Mouse (Mus musculus): ENCODE data around the gene Pnmal1. TPM values are rescaled to one million over a fixed set of nuclear protein-coding genes. Genes with fewer than 3 reads are reported as not detected.
"Not testable (repeated sequence)": the region's sequence is repeated elsewhere in the genome, so short reads cannot be mapped to it uniquely, and the experiment has no call there.

The Pnmal1 gene
- total RNA-seq, 2 experiments from 2014 or later: 118 to 134 TPM

GRCm38 (mm10) chr7:16949908-16950841, 9.3 kb upstream of the Pnmal1 start:
- DNase-seq (ENCODE audit: low spot score in 2 of 2): peak; percentile 81 to 92

- peak; percentile 84 to 91 for DNase-seq (ENCODE audit: low spot score in 2 of 2)
Observed at GRCm38 (mm10) chr7:16950861-16951635, 8.4 kb upstream of the Pnmal1 start.

DNA sequence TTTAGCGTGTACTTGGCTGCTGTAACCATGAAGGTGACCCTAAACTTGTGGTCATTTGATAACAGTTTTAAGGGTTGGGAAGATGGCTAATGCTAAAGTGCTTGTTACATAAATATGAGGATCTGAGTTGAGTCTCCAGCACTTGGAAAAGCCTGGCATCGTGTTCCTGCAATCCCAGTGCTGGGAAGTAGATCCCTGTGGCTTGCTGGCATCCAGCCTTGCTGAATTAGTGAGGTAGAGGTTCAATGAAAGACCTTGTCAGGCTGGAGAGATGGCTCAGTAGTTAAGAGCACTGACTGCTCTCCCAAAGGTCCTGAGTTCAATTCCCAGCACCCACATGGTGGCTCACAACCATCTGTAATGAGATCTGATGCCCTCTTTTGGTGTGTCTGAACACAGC, 5.7 kb upstream of the Pnmal1 start:
- DNase-seq (ENCODE audit: low spot score in 2 of 2): not testable (repeated sequence)

- no peak for DNase-seq (ENCODE audit: low spot score in 2 of 2)
Observed at GRCm38 (mm10) chr7:16955712-16956111, 3.8 kb upstream of the Pnmal1 start.

- DNase-seq (ENCODE audit: low spot score in 2 of 2): peak in 1 of 2 experiments; percentile 87
Observed at GRCm38 (mm10) chr7:16956410-16957265, 2.8 kb upstream of the Pnmal1 start.

DNA sequence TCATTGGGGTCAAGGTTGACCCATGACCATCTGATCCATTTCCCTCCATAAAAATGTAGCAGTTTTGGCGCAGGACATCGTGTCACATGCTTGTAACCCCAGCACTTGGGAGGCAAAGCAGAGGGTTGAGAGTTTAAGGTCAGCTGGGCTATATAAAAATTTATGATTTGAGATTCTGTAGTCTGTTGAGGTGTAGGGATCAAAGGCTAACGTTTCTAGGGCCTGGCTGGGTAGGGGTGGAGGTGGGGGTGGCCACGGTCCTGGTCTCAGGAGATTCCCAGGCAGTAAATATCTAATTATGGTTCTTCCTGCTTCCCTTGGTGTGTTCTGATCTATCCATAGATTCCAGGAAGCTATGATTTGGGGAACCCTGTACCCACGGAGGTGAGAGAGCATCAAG, 2.2 kb downstream of the Pnmal1 start:
- no peak for DNase-seq (ENCODE audit: low spot score in 2 of 2)

- no peak for DNase-seq (ENCODE audit: low spot score in 2 of 2)
Observed at GRCm38 (mm10) chr7:16968414-16968813, 8.9 kb downstream of the Pnmal1 start.

- no peak for DNase-seq (ENCODE audit: low spot score in 2 of 2)
Observed at GRCm38 (mm10) chr7:16971160-16971559, 11.7 kb downstream of the Pnmal1 start.

DNA sequence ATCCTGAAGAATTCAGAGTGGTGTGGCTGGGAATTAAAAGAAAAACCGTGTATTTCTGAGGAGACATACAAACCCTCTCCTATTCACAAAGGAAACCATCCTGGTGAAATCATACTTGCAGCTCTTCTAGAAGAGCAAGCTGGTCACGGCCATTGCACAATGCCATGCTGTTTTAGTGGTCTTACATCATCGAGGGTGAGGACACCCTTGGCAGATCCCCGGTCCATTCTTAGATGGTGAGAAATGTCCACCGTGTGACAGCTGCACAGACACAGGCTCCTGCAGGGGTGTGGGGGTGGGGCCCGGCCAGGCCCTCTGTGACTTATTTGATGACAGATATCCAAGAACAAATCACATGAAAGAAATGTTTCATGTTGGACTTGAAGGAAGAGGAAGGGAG, 14.5 kb downstream of the Pnmal1 start:
- no peak for DNase-seq (ENCODE audit: low spot score in 2 of 2)

GRCm38 (mm10) chr7:16976298-16976697, 16.8 kb downstream of the Pnmal1 start:
- DNase-seq (ENCODE audit: low spot score in 2 of 2): no peak

DNA sequence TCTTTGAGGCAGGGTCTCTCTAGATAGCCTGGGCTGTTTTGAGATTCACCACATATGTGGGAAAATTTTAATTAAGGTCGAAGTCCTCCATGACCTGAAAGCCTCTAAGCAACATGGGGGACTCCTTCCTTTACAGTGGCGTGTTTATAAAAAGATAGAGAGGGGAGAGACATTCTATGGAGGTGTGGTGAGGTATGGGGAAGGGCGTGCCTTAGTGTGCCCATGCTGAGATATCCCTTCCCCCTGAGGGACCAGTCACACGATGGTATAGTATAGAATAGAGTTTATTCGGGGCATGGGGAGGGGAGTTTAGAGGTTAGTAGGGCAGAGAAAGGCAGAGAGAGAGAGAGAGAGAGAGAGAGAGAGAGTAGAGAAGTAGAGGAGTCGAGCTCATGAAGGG, 18.7 kb downstream of the Pnmal1 start:
- no peak for DNase-seq (ENCODE audit: low spot score in 2 of 2)

- DNase-seq (ENCODE audit: low spot score in 2 of 2): no peak
Observed at GRCm38 (mm10) chr7:16978593-16978992, 19.1 kb downstream of the Pnmal1 start.

DNA sequence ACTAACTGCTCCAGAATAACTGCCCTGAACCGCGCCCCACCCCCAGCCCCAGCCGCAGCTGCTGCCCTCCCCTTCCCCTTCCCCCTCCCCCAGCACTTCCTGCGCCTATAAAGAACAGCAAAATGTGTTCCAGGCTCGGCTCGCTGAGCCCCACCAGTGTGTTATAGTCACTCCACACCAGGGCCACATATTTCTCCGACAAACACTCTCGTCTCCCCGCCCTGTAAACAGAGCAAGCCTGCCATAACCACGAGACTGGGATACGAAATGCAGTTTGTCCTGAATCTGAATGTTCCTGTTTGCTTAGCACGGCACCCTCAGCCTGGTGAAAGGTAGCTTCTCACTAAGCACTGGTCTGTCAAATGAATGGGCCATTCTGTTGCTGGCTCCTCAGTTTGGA, 20.9 kb downstream of the Pnmal1 start:
- DNase-seq (ENCODE audit: low spot score in 2 of 2): peak in 1 of 2 experiments; percentile 65

DNA sequence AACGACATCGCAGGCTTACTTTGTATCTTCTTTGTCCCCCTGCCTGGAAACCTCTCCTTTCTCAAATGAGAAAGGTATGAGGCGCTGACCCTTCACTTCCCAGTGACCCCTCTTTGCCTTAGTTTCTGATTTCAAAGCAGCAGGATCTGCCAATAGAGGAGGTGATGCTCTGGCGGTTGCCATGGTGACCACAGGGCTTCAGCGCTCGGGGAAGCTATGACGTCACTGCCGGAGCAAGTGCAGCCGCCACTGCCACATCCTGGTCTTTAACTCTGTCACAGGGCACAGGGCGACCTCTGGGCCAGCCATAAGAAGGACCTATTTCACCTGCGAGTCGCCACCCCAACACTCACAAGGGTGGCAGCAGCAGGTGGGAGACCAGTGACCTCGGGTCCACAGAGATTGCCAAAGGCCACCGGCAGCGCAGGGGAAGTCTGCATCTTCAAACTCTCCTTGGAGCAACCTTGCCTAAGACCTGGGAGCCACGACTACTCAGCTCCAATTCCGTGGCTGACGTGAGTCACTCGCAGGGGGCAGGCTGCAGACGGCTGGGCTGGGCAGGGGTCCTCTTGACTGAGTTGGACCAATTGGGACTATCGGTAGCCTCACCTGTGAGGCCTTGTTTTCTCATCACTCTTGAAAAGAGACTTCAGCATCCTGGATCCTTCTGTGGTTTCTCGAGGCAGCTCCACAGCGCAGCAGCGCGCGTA, 23.5 kb downstream of the Pnmal1 start, which contains the start of gene Gm42372:
TSS of gene Gm42372 (plus strand) at position 228 of the 710 bp plus-strand sequence.
- DNase-seq (ENCODE audit: low spot score in 2 of 2): peak; percentile 84 to 94

DNA sequence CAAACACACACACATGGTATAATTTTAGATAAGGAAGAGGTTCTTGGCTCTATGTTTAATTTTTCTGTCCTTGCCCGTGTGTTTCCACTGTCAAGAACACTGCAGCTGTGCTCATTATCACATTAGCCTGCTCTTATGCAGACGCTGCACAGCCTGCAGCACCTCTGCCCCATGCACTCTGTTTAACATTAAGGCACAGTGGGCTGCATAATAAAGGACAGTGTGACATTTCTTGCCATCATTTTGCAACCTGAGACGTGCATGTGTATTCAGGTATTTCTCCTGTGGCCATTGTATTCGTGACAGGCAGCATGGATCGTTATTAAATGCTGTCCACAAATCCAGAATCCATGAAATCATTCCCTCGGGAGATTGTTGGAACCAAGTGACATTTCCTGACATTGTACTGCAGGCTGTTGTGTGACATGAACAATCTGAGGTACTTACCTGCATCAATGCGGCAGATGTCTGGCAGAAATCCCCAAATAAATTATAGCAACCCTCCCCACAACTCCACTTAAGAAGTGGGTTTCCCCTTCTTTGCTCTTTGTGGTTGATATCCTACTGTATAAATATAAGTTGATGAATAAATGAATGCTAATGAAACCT, 28.2 kb downstream of the Pnmal1 start:
- DNase-seq (ENCODE audit: low spot score in 2 of 2): no peak

DNA sequence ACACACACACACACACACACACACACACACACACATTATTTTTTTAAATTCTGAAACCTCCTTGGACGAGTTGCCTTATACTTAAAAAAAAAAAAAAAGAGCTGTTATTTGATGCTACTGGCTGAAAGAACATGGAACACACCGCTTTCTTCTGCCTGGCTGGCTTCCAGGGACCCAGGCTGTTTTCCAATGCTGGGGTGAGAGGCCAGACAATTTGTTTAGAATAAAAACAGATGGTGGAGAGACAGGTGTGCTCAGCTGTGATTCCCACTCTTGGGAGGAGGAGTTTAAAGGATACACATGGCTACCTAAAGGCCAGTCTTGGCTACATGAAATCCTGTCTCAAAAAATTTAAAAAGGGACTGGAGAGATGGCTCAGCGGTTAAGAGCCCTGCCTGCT, 28.9 kb downstream of the Pnmal1 start:
- no peak for DNase-seq (ENCODE audit: low spot score in 2 of 2)

DNA sequence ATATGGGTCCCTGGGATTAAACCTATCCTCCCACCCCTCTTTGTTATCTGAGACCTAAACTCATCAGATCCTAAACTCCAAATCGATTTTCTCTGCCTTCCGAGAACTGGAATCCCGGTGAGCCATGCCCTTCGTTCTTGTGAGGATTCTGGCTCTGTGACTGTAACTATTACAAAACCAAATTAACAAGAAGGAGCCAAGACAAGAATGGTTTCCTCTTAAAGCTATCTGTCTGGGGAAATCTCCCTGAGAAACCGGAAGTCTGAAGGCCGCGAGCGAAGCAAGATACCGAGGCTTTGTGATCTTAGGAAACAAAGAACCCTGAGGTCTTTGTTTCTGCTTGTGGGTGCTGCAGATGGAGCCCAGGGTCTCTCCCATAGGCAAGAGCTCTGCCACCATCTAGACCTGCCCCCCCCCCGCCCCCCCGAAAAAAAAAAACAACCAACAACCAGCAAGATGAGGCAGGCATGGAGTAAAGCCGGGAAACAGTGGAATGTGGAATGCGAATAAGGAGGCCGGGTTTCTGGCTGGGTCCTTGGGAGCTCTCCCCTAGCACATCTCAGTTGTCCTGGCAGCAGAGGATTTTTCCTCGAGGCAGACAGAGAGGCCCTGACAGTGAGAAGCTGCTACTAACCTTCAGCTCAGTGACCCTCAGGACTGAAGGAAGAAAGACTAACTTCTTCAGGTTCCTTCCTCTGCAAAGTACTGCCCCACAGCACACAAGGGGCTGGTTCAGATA, 30.7 kb downstream of the Pnmal1 start:
- no peak for DNase-seq (ENCODE audit: low spot score in 2 of 2)

- DNase-seq (ENCODE audit: low spot score in 2 of 2): no peak
Observed at GRCm38 (mm10) chr7:16991681-16992450, 32.4 kb downstream of the Pnmal1 start.

DNA sequence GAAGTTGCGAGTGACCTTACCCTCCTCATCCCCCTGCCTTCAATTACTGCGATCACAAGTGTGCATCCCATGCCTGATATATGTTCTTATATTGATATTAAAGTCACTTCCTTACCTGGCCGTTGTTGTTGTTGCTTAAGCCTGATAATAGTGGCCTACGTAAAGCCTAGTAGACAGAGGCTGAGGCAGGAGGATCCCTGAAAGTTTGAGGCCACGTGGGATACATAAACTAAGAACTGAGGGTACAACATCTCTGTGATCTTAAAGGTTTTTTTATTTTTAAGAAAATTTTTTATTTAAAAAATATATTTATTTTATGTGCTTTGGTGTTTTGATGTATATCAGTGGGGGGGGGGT, 33.0 kb downstream of the Pnmal1 start, which contains the start of gene Ccdc8:
TSS of gene Ccdc8 (plus strand) at position 258 of the 357 bp plus-strand sequence.
- DNase-seq (ENCODE audit: low spot score in 2 of 2): no peak

All from layer of hippocampus, adult 18-20 months (tissue).